Mouse (Mus musculus): ENCODE data around the gene Cacna1c. TPM values are rescaled to one million over a fixed set of nuclear protein-coding genes. Genes with fewer than 3 reads are reported as not detected.

Gene Cacna1c
- polyA plus RNA-seq, 1 experiment = not detected

DNA sequence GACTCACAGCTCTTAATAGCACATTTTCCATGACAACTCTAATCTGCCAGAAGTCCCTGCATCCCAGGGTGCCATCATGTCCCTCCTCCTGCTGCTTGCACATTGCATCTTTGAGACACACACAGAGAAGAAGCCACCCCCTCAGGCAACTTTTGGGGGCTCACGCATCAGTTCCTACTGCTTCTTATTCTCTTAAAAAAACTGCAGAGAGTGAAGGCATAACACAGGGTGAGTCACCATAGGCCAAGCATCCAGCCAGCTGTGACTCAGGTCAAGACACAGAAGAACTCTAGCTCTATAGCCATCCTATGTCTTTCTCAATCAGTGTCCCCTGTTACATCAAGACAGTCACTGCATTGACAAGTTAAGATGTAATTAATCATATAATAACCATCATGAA, 431.0 kb downstream of the Cacna1c start:
- Histone ChIP-seq H3K79me2 (ENCODE audit: control insufficient read depth, insufficient read depth) (no peaks in the 10 kb centered on the region), H3ac (ENCODE audit: control insufficient read depth, insufficient read length) (no peak overlapping the region), H3K36me3 (ENCODE audit: control insufficient read depth, insufficient read depth) (no peaks in the 10 kb centered on the region), H3K4me3 (no peak overlapping the region), H3K27me3 (ENCODE audit: control insufficient read depth, insufficient read depth, insufficient read length) (no peaks in the 10 kb centered on the region), H3K4me2 (ENCODE audit: low read depth) (no peak overlapping the region)
- no peak for TF ChIP-seq CEBPB (IDR thresholded peaks at IDR 0.05; ENCODE audit: insufficient read depth, poor library complexity, severe bottlenecking)
- TF ChIP-seq TCF3 (IDR thresholded peaks at IDR 0.05; ENCODE audit: insufficient read length, low read depth) = no peak
- TF ChIP-seq MYOG (IDR thresholded peaks at IDR 0.05; ENCODE audit: control insufficient read depth in 1 of 3, insufficient read depth in 1 of 3, insufficient read length in 2 of 3, low read depth in 2 of 3) = no peak
- no peak for TF ChIP-seq SRF (IDR thresholded peaks at IDR 0.05; ENCODE audit: control insufficient read depth, insufficient read length, low read depth)
- TF ChIP-seq MAX (IDR thresholded peaks at IDR 0.05; ENCODE audit: low read depth) = no peak
- no peak for TF ChIP-seq POLR2A (IDR thresholded peaks at IDR 0.05; ENCODE audit: insufficient read length, low read depth)
- no peak for TF ChIP-seq MYOD1 (IDR thresholded peaks at IDR 0.05; ENCODE audit: control insufficient read depth in 1 of 3, insufficient read length in 2 of 3, low read depth in 2 of 3)
- no peak for TF ChIP-seq POLR2AphosphoS2 (IDR thresholded peaks at IDR 0.05; ENCODE audit: insufficient read length, low read depth)
- no peak for TF ChIP-seq USF1 (IDR thresholded peaks at IDR 0.05; ENCODE audit: low read depth)
- no peak for TF ChIP-seq TCF12 (IDR thresholded peaks at IDR 0.05; ENCODE audit: insufficient read depth, poor library complexity, severe bottlenecking)
- no peak for TF ChIP-seq E2F4 (IDR thresholded peaks at IDR 0.05; ENCODE audit: insufficient read depth)
- no peak for TF ChIP-seq REST (IDR thresholded peaks at IDR 0.05; ENCODE audit: insufficient read depth, insufficient read length)

DNA sequence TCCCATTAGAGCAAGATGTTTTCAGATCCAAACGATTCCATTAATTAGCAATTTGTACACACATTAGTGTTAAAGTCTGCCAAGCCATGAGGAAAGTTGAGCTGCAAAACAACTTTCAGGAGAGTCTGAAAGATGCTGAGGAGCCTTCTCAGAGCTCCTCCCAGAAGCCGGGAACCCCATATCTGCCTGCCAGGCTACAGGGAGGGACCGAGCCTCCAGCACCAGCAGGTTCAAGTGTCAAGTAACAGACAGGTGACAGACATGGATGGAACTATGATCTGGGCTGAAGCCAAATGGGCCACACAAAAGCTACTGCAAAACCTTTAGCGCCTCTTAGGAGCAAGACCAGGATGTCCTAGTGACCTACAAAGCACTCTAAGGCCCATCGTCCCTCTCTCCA, 437.2 kb downstream of the Cacna1c start:
- TF ChIP-seq MAX (IDR thresholded peaks at IDR 0.05; ENCODE audit: low read depth) = no peak
- TF ChIP-seq POLR2AphosphoS2 (IDR thresholded peaks at IDR 0.05; ENCODE audit: insufficient read length, low read depth) = no peak
- no peak for TF ChIP-seq SRF (IDR thresholded peaks at IDR 0.05; ENCODE audit: control insufficient read depth, insufficient read length, low read depth)
- TF ChIP-seq REST (IDR thresholded peaks at IDR 0.05; ENCODE audit: insufficient read depth, insufficient read length) = no peak
- peaks cover 8% of the 10 kb centered on the region for H3K27me3 ChIP-seq (ENCODE audit: control insufficient read depth, insufficient read depth, insufficient read length)
- no peak overlapping the region for H3K4me3 ChIP-seq
- no peaks in the 10 kb centered on the region for H3K36me3 ChIP-seq (ENCODE audit: control insufficient read depth, insufficient read depth)
- no peak overlapping the region for H3ac ChIP-seq (ENCODE audit: control insufficient read depth, insufficient read length)
- H3K79me2 ChIP-seq (ENCODE audit: control insufficient read depth, insufficient read depth) = no peaks in the 10 kb centered on the region
- no peak overlapping the region for H3K4me2 ChIP-seq (ENCODE audit: low read depth)

DNA sequence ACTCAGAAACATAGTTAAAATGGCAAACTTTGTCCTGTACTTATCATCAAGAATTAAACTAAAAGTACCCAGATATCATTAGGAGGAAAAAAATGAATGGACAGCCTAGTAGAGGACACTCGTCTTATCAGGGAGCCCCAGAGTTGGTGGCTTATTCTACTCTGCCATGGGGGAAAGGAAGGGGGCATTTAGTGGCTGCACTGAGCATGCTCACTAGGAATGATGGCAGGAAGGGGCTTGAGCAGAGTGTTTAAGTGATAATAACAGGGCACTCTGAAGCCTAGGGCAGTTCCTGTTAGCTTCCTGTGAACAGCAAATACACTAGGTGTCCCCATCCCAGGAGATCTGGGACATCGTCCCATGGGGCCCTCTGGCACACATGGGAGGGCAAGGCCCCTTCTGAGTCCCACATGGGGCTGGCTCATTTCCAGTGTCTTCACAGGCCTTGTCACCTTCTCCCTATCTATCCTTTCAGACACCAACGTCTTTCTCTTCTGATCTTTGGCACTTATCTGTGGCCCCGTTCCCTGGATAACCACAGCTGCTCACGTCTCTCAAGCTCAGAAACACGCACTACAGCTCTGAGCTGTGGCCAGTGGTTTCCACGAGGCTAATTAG, 437.8 kb downstream of the Cacna1c start:
- peaks cover 8% of the 10 kb centered on the region for H3K27me3 ChIP-seq (ENCODE audit: control insufficient read depth, insufficient read depth, insufficient read length)
- H3K4me2 ChIP-seq (ENCODE audit: low read depth) = no peak overlapping the region
- TF ChIP-seq MAX (IDR thresholded peaks at IDR 0.05; ENCODE audit: low read depth) (no peak), TCF3 (IDR thresholded peaks at IDR 0.05; ENCODE audit: insufficient read length, low read depth) (no peak), CEBPB (IDR thresholded peaks at IDR 0.05; ENCODE audit: insufficient read depth, poor library complexity, severe bottlenecking) (no peak), POLR2AphosphoS2 (IDR thresholded peaks at IDR 0.05; ENCODE audit: insufficient read length, low read depth) (no peak), USF1 (IDR thresholded peaks at IDR 0.05; ENCODE audit: low read depth) (no peak), MYOG (IDR thresholded peaks at IDR 0.05; ENCODE audit: control insufficient read depth in 1 of 3, insufficient read depth in 1 of 3, insufficient read length in 2 of 3, low read depth in 2 of 3) (no peak), REST (IDR thresholded peaks at IDR 0.05; ENCODE audit: insufficient read depth, insufficient read length) (no peak)
- H3K4me3 ChIP-seq = no peak overlapping the region
- H3ac ChIP-seq (ENCODE audit: control insufficient read depth, insufficient read length) = no peak overlapping the region
- H3K36me3 ChIP-seq (ENCODE audit: control insufficient read depth, insufficient read depth) = no peaks in the 10 kb centered on the region
- H3K79me2 ChIP-seq (ENCODE audit: control insufficient read depth, insufficient read depth) = no peaks in the 10 kb centered on the region

DNA sequence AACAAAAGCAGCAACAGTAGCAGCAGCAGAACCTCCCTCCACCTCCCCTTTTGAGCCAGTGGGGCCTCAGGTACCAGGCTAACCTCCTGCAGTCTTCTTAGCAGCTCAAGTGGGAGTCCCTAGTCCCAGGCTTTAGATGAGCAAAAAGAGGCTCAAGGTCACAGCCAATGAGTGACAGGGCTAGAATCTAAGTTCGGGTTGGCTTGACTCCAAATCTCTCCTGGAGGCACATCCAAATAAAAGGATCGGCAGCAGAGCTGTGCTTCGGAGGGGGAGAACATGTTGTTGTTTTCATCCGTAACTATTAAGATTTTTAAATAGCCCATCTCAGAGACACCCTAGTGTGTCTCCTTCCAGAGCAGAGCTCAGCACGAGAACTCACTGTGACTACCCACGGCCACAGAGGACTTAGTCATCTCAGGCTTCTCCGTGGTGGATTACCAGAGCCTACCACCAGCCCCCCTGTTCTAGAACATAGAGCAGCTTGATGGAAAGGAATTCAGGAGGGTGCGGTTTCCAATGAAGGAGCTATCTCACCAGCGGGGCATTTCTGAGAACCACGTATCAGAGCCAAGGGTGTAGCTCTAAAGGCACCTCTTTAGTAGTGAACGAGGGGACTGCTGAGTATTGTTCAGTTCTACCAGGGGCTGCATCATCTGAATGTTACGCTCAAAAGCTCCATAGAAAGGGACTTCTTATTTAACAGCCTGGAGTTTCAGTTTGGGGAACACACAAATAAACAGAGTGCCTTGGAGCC, 438.5 kb downstream of the Cacna1c start:
- Histone ChIP-seq H3K4me3 (no peak overlapping the region), H3K4me2 (ENCODE audit: low read depth) (no peak overlapping the region), H3K36me3 (ENCODE audit: control insufficient read depth, insufficient read depth) (no peaks in the 10 kb centered on the region), H3ac (ENCODE audit: control insufficient read depth, insufficient read length) (no peak overlapping the region), H3K79me2 (ENCODE audit: control insufficient read depth, insufficient read depth) (no peaks in the 10 kb centered on the region), H3K27me3 (ENCODE audit: control insufficient read depth, insufficient read depth, insufficient read length) (peaks cover 8% of the 10 kb centered on the region)
- no peak for TF ChIP-seq POLR2AphosphoS2 (IDR thresholded peaks at IDR 0.05; ENCODE audit: insufficient read length, low read depth)
- no peak for TF ChIP-seq POLR2A (IDR thresholded peaks at IDR 0.05; ENCODE audit: insufficient read length, low read depth)
- no peak for TF ChIP-seq MAX (IDR thresholded peaks at IDR 0.05; ENCODE audit: low read depth)
- no peak for TF ChIP-seq E2F4 (IDR thresholded peaks at IDR 0.05; ENCODE audit: insufficient read depth)
- no peak for TF ChIP-seq SRF (IDR thresholded peaks at IDR 0.05; ENCODE audit: control insufficient read depth, insufficient read length, low read depth)
- TF ChIP-seq REST (IDR thresholded peaks at IDR 0.05; ENCODE audit: insufficient read depth, insufficient read length) = no peak
- no peak for TF ChIP-seq TCF12 (IDR thresholded peaks at IDR 0.05; ENCODE audit: insufficient read depth, poor library complexity, severe bottlenecking)
- no peak for TF ChIP-seq MYOG (IDR thresholded peaks at IDR 0.05; ENCODE audit: control insufficient read depth in 1 of 3, insufficient read depth in 1 of 3, insufficient read length in 2 of 3, low read depth in 2 of 3)

DNA sequence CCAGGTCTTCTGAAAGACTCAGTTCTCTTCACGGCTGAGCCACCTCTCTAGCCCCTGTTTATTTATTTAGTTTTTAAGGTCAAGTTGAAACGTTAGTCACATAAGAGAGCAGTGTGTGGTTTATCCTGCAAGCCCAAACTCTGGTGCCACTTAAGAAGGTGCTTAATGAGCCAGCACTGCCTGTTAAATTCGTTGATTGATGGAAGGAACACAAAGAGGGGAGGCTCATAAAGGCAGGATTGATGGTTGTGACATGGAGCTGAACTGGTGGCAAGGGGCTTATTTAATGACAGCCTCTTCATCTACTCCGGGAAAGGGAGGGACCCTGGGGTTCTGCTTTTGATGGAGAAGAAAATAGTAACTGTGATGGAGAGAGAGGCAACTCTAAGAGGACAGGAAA, 439.7 kb downstream of the Cacna1c start:
- no peak for TF ChIP-seq REST (IDR thresholded peaks at IDR 0.05; ENCODE audit: insufficient read depth, insufficient read length)
- no peak for TF ChIP-seq MYOD1 (IDR thresholded peaks at IDR 0.05; ENCODE audit: control insufficient read depth in 1 of 3, insufficient read length in 2 of 3, low read depth in 2 of 3)
- TF ChIP-seq MYOG (IDR thresholded peaks at IDR 0.05; ENCODE audit: control insufficient read depth in 1 of 3, insufficient read depth in 1 of 3, insufficient read length in 2 of 3, low read depth in 2 of 3) = no peak
- TF ChIP-seq CEBPB (IDR thresholded peaks at IDR 0.05; ENCODE audit: insufficient read depth, poor library complexity, severe bottlenecking) = no peak
- TF ChIP-seq TCF3 (IDR thresholded peaks at IDR 0.05; ENCODE audit: insufficient read length, low read depth) = no peak
- TF ChIP-seq MAX (IDR thresholded peaks at IDR 0.05; ENCODE audit: low read depth) = no peak
- no peak for TF ChIP-seq POLR2A (IDR thresholded peaks at IDR 0.05; ENCODE audit: insufficient read length, low read depth)
- TF ChIP-seq USF1 (IDR thresholded peaks at IDR 0.05; ENCODE audit: low read depth) = no peak
- TF ChIP-seq POLR2AphosphoS2 (IDR thresholded peaks at IDR 0.05; ENCODE audit: insufficient read length, low read depth) = no peak
- no peaks in the 10 kb centered on the region for H3K79me2 ChIP-seq (ENCODE audit: control insufficient read depth, insufficient read depth)
- H3K4me3 ChIP-seq = no peak overlapping the region
- H3K27me3 ChIP-seq (ENCODE audit: control insufficient read depth, insufficient read depth, insufficient read length) = peaks cover 8% of the 10 kb centered on the region
- no peak overlapping the region for H3ac ChIP-seq (ENCODE audit: control insufficient read depth, insufficient read length)
- no peaks in the 10 kb centered on the region for H3K36me3 ChIP-seq (ENCODE audit: control insufficient read depth, insufficient read depth)
- no peak overlapping the region for H3K4me2 ChIP-seq (ENCODE audit: low read depth)

All from myocyte (in vitro differentiated cells).